Mouse (Mus musculus) liver, adult 2 months (tissue): ENCODE results near the gene Itpripl2. TPM values are rescaled to one million over a fixed set of nuclear protein-coding genes. Genes with fewer than 3 reads are reported as not detected.

Experiments used
- DNase-seq: peaks from one replicate; pipeline ENCODE4 v3.0.0-alpha.2; 2011; ENCODE audit warnings: low read depth, low spot score; ENCODE audit errors: extremely low read depth
- H3K27ac ChIP-seq: fragments of 200-500 bp; replicated peaks from 2 replicates; pipeline ENCODE4 v1.5.1; 2012; ENCODE audit warnings: low read depth, mild to moderate bottlenecking, control low read depth, inconsistent platforms, low read length; ENCODE audit not compliant: insufficient read depth
- H3K27me3 ChIP-seq: fragments of 200-500 bp; 2 replicates; pipeline ENCODE4 v1.6.1; 2012; ENCODE audit warnings: mild to moderate bottlenecking, moderate library complexity, low read length, inconsistent platforms; ENCODE audit not compliant: control insufficient read depth, insufficient read depth
- H3K36me3 ChIP-seq: fragments of 200-500 bp; 2 replicates; pipeline ENCODE4 v1.6.1; 2012; ENCODE audit warnings: low read length, inconsistent platforms; ENCODE audit not compliant: control insufficient read depth, insufficient read depth
- H3K4me1 ChIP-seq: fragments of 200-500 bp; 2 replicates; pipeline ENCODE4 v1.6.1; 2011; ENCODE audit warnings: low read length; ENCODE audit not compliant: control insufficient read depth, insufficient read depth
- H3K4me3 ChIP-seq: fragments of 200-500 bp; 2 replicates; pipeline ENCODE4 v1.5.1; 2011; ENCODE audit warnings: low read depth, mild to moderate bottlenecking, control low read depth, low read length, moderate library complexity; ENCODE audit not compliant: insufficient read depth
- H3K79me2 ChIP-seq: fragments of 200-500 bp; 2 replicates; pipeline ENCODE4 v1.6.1; 2012; ENCODE audit warnings: inconsistent platforms, mild to moderate bottlenecking, low read length, moderate library complexity; ENCODE audit not compliant: control insufficient read depth, insufficient read depth
- H3K9ac ChIP-seq: fragments of 200-500 bp; 2 replicates; pipeline ENCODE4 v1.6.1; 2012; ENCODE audit warnings: low read depth, mild to moderate bottlenecking, control low read depth, inconsistent platforms, low read length
- CTCF ChIP-seq: fragments of 200-500 bp; IDR thresholded peaks from 2 replicates; pipeline ENCODE4 v1.5.1; 2011; ENCODE audit warnings: low read depth, low read length, control low read depth
- POLR2A ChIP-seq: fragments of 200-500 bp; IDR thresholded peaks from 2 replicates; pipeline ENCODE4 v1.6.1; 2011; ENCODE audit warnings: low read length, control low read depth; ENCODE audit not compliant: insufficient read depth; ENCODE audit errors: extremely low read depth
- WGBS: fragments of 180-500 bp; shearing (Covaris S2); methylation state at CpG from one replicate; pipeline ENCODE4 v1.1.7; 2018; 5-methylcytosine and 5-hydroxymethylcytosine counted together
- polyA plus RNA-seq: library from polyadenylated mRNA; depleted of rRNA; stranded (reverse); fragments of >200 nt; gene quantifications from 2 replicates; pipeline ENCODE4 v1.2.3, GENCODE M21; 2012
- total RNA-seq: library from RNA; depleted of rRNA; stranded (reverse); fragments of >200 nt; gene quantifications from 2 replicates; pipeline ENCODE4 v1.2.3, GENCODE M21; 2014

Itpripl2 gene
- total and polyA plus RNA-seq, 2 experiments = 1.6 to 3.5 TPM

- H3K4me3 ChIP-seq = no peak overlapping the region
- no peaks in the 10 kb centered on the region for H3K27me3 ChIP-seq
- H3K27ac ChIP-seq = no peak overlapping the region
- H3K79me2 ChIP-seq = no peaks in the 10 kb centered on the region
- H3K36me3 ChIP-seq = no peaks in the 10 kb centered on the region
- no peak for TF ChIP-seq CTCF
- TF ChIP-seq POLR2A = no peak
- 90% methylated on average over 4 of the region's 4 CpGs for WGBS
- no peak for DNase-seq
- no peaks in the 10 kb centered on the region for H3K4me1 ChIP-seq
- no peak overlapping the region for H3K9ac ChIP-seq
Measured at GRCm38 (mm10) chr7:118503844-118504243, 12.1 kb upstream of the Itpripl2 start.

DNA sequence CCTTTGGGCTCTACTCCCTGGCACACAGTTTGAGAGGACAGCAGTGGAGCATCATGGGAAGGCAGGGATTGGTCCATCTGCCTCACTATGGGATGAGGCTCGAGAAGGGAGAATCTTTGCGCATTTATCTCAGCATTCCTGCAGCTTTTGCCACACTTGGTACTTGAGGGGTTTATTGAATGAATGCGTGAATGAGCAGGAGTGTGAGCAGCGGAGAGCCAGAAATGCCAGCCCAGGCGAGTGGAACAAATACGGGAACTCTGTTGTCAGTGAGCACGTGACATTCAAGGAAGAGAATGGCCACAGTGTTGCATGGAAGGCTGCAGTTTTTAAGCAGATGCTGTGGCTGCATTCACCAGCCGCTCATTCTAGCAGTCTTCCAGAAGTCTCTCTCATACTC, 10.6 kb upstream of the Itpripl2 start:
- Histone ChIP-seq H3K27ac (no peak overlapping the region), H3K79me2 (no peaks in the 10 kb centered on the region), H3K36me3 (no peaks in the 10 kb centered on the region), H3K9ac (no peak overlapping the region), H3K4me1 (no peaks in the 10 kb centered on the region), H3K27me3 (no peaks in the 10 kb centered on the region), H3K4me3 (no peak overlapping the region)
- no peak for TF ChIP-seq CTCF
- no peak for TF ChIP-seq POLR2A
- no peak for DNase-seq
- WGBS = 87% methylated on average over 8 of the region's 8 CpGs

DNA sequence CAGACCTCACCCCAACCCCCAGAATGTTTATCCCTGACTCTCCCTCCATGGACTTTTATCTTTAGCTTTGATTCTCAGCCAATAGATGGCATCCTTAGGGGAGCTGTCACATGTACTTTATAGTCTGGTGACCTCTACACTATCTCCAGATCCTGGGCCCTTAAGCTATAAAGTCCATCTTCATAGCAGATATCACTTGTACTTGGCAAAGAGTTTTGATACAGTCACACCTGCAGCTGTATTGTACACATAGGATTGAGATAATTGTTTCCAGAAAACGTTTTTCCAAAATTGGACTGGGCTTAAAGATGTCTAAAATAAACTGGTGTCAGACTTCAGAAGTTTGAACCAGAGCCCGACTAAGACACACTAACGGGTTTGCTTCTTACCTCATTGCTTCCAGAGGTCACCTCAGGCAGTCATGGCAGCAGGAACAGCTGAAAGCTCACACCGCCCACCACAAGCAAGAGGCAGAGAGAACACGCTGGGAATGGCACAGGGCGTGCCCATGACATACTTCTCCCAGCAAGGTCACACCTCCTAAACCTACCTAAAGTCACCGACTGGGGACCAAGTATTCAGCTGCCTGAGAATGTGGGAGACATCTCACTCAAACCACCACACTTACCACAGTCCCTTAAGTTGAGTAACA, 8.1 kb upstream of the Itpripl2 start:
- no peak for TF ChIP-seq POLR2A
- no peak for TF ChIP-seq CTCF
- no peaks in the 10 kb centered on the region for H3K4me1 ChIP-seq
- no peak overlapping the region for H3K9ac ChIP-seq
- H3K27ac ChIP-seq = no peak overlapping the region
- no peak for DNase-seq
- H3K79me2 ChIP-seq = no peaks in the 10 kb centered on the region
- H3K4me3 ChIP-seq = no peak overlapping the region
- 73% methylated on average over 7 of the region's 7 CpGs for WGBS
- H3K27me3 ChIP-seq = no peaks in the 10 kb centered on the region
- H3K36me3 ChIP-seq = no peaks in the 10 kb centered on the region

DNA sequence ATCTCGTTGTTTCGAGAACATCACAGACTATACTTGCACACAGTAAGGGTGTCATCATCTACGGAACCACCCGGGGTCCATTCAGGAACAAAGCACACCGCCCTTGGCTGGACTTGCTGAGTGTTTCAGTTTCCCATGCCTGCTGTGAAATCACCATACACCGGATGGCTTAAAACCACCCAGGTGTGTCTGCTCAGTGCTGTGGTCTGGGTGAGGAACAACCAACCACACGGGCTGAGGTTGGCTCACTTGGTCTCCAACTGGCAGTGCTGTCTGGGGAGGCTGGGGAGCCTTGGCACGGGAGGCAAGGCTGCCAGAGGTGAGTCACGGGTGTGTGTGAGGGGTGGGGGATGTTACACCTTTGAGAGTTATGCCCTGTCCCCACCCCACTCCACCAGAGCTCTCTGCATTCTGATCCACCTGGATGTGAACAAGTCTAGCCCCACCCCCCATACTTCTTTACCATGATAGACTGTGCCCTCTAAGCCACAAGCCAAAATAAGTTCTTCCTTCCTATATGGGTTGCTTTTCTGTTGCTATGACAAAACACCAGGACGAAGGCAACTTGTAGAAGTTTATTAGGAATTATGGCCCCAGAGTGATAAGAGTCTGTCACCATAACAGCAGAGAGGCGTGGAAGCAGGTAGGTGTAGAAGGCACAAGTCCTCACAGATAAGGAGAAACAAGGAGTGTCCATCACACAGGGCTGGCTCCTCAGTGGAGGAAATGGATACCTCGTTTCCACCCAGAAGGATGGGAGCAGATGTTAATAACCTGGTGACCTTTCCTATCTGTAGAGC, 7.4 kb upstream of the Itpripl2 start:
- TF ChIP-seq POLR2A = no peak
- no peak for TF ChIP-seq CTCF
- H3K36me3 ChIP-seq = no peaks in the 10 kb centered on the region

GRCm38 (mm10) chr7:118494892-118495579, 3.3 kb upstream of the Itpripl2 start:
- Histone ChIP-seq H3K4me3 (no peak overlapping the region), H3K36me3 (no peaks in the 10 kb centered on the region), H3K79me2 (0 out of 2 replicates have a peak, but pooled peaks cover 4% of the 10 kb centered on the region), H3K4me1 (0 out of 2 replicates have a peak, but pooled peaks cover 3% of the 10 kb centered on the region), H3K27me3 (0 out of 2 replicates have a peak, but pooled peaks cover 4% of the 10 kb centered on the region), H3K9ac (no peak overlapping the region), H3K27ac (no peak overlapping the region)
- TF ChIP-seq CTCF (no peak), POLR2A (no peak)
- no peak for DNase-seq
- WGBS = 70% methylated on average over 4 of the region's 4 CpGs

More for the DNA sequence above, 7.4 kb upstream of the Itpripl2 start:
- no peak for DNase-seq
- no peak overlapping the region for H3K4me3 ChIP-seq
- no peaks in the 10 kb centered on the region for H3K27me3 ChIP-seq
- H3K9ac ChIP-seq = no peak overlapping the region
- no peaks in the 10 kb centered on the region for H3K4me1 ChIP-seq
- 83% methylated on average over 12 of the region's 12 CpGs for WGBS
- no peak overlapping the region for H3K27ac ChIP-seq
- no peaks in the 10 kb centered on the region for H3K79me2 ChIP-seq
